Mouse (Mus musculus): Measurements from ENCODE around the gene Gm10097. TPM values are rescaled to one million over a fixed set of nuclear protein-coding genes. Genes with fewer than 3 reads are reported as not detected.

Gene Gm10097
- polyA plus RNA-seq (2015; fragmentation: Nextera tagmentation; extraction: Ambion mirVana) = 0.06 and 0.07 TPM in 2 replicates

GRCm38 (mm10) chr10:5068676-5069265 lies at the start of gene Gm10097:
Gene Gm10097 (plus strand): TSS chr10:5069192.
- Histone ChIP-seq H3K27ac (ENCODE audit: low read depth) (no peak within 1 kb of the TSS), H3K36me3 (replicated peaks; ENCODE audit: insufficient read depth, low read length) (peaks cover 15% of the 10 kb centered on the region; the same call in 1 of the 2 replicates)
- WGBS (ENCODE audit: insufficient replicate concordance) = 84% methylated on average over 14 of the region's 14 CpGs

GRCm38 (mm10) chr10:5025906-5026305 lies 43.1 kb upstream of the Gm10097 start:
- no peak overlapping the region for H3K9ac ChIP-seq (replicated peaks)
- peaks cover 16% of the 10 kb centered on the region for H3K36me3 ChIP-seq (replicated peaks; ENCODE audit: insufficient read depth, low read length)
- DNase-seq = no peak
- 87% methylated on average over 4 of the region's 4 CpGs for WGBS (ENCODE audit: insufficient replicate concordance)
- H3K4me3 ChIP-seq (ENCODE audit: low read depth, low read length) = no peak overlapping the region
- H3K4me1 ChIP-seq (ENCODE audit: insufficient read depth) = no peaks in the 10 kb centered on the region
- TF ChIP-seq CTCF (IDR thresholded peaks at IDR 0.05; ENCODE audit: low read depth) = no peak
- TF ChIP-seq EP300 (IDR thresholded peaks at IDR 0.05; ENCODE audit: low read depth) = no peak
- no peak overlapping the region for H3K27ac ChIP-seq (ENCODE audit: low read depth)
- no peaks in the 10 kb centered on the region for H3K27me3 ChIP-seq (ENCODE audit: insufficient read depth, low read length)
- no peak overlapping the region for H3K4me2 ChIP-seq (ENCODE audit: low read depth, low read length)
- no peaks in the 10 kb centered on the region for H3K9me3 ChIP-seq (ENCODE audit: low read length)
- ATAC-seq = no peak

More at GRCm38 (mm10) chr10:5068676-5069265, at the start of gene Gm10097:
- TF ChIP-seq EP300 (IDR thresholded peaks at IDR 0.05; ENCODE audit: low read depth) (no peak), CTCF (IDR thresholded peaks at IDR 0.05; ENCODE audit: low read depth) (no peak)
- Histone ChIP-seq H3K9me3 (ENCODE audit: low read length) (no peaks in the 10 kb centered on the region), H3K4me3 (ENCODE audit: low read depth, low read length) (no peak within 1 kb of the TSS), H3K27me3 (ENCODE audit: insufficient read depth, low read length) (no peaks in the 10 kb centered on the region), H3K4me1 (ENCODE audit: insufficient read depth) (no peaks in the 10 kb centered on the region), H3K4me2 (ENCODE audit: low read depth, low read length) (no peak within 1 kb of the TSS), H3K9ac (replicated peaks) (no peak within 1 kb of the TSS)
- ATAC-seq = no peak
- DNase-seq = no peak

- no peak for TF ChIP-seq EP300 (IDR thresholded peaks at IDR 0.05; ENCODE audit: low read depth)
- TF ChIP-seq CTCF (IDR thresholded peaks at IDR 0.05; ENCODE audit: low read depth) = no peak
- Histone ChIP-seq H3K4me2 (ENCODE audit: low read depth, low read length) (no peak overlapping the region), H3K4me3 (ENCODE audit: low read depth, low read length) (no peak overlapping the region), H3K27ac (ENCODE audit: low read depth) (no peak overlapping the region), H3K27me3 (ENCODE audit: insufficient read depth, low read length) (no peaks in the 10 kb centered on the region), H3K9me3 (ENCODE audit: low read length) (no peaks in the 10 kb centered on the region), H3K4me1 (ENCODE audit: insufficient read depth) (no peaks in the 10 kb centered on the region), H3K9ac (replicated peaks) (no peak overlapping the region), H3K36me3 (replicated peaks; ENCODE audit: insufficient read depth, low read length) (peaks cover 16% of the 10 kb centered on the region)
- WGBS (ENCODE audit: insufficient replicate concordance) = 74% methylated on average over 1 of the region's 1 CpGs
- DNase-seq (no peak), ATAC-seq (no peak)
Measured at GRCm38 (mm10) chr10:5027208-5027607, 41.8 kb upstream of the Gm10097 start.

- no peak overlapping the region for H3K9ac ChIP-seq (replicated peaks)
- ATAC-seq = no peak
- TF ChIP-seq CTCF (IDR thresholded peaks at IDR 0.05; ENCODE audit: low read depth) (no peak), EP300 (IDR thresholded peaks at IDR 0.05; ENCODE audit: low read depth) (no peak)
- WGBS (ENCODE audit: insufficient replicate concordance) = 86% methylated on average over 9 of the region's 9 CpGs
- H3K36me3 ChIP-seq (replicated peaks; ENCODE audit: insufficient read depth, low read length) = peaks cover 24% of the 10 kb centered on the region
- H3K4me1 ChIP-seq (ENCODE audit: insufficient read depth) = no peaks in the 10 kb centered on the region
- H3K9me3 ChIP-seq (ENCODE audit: low read length) = no peaks in the 10 kb centered on the region
- no peaks in the 10 kb centered on the region for H3K27me3 ChIP-seq (ENCODE audit: insufficient read depth, low read length)
- no peak overlapping the region for H3K4me3 ChIP-seq (ENCODE audit: low read depth, low read length)
- no peak overlapping the region for H3K27ac ChIP-seq (ENCODE audit: low read depth)
- no peak overlapping the region for H3K4me2 ChIP-seq (ENCODE audit: low read depth, low read length)
- no peak for DNase-seq
Measured at GRCm38 (mm10) chr10:5028301-5028700, 40.7 kb upstream of the Gm10097 start.

- DNase-seq (no peak), ATAC-seq (no peak)
- TF ChIP-seq CTCF (IDR thresholded peaks at IDR 0.05; ENCODE audit: low read depth) = no peak
- no peak for TF ChIP-seq EP300 (IDR thresholded peaks at IDR 0.05; ENCODE audit: low read depth)
- Histone ChIP-seq H3K4me1 (ENCODE audit: insufficient read depth) (no peaks in the 10 kb centered on the region), H3K9me3 (ENCODE audit: low read length) (no peaks in the 10 kb centered on the region), H3K9ac (replicated peaks) (no peak overlapping the region), H3K36me3 (replicated peaks; ENCODE audit: insufficient read depth, low read length) (peaks cover 28% of the 10 kb centered on the region), H3K4me3 (ENCODE audit: low read depth, low read length) (no peak overlapping the region), H3K4me2 (ENCODE audit: low read depth, low read length) (no peak overlapping the region), H3K27me3 (ENCODE audit: insufficient read depth, low read length) (no peaks in the 10 kb centered on the region), H3K27ac (ENCODE audit: low read depth) (no peak overlapping the region)
- WGBS (ENCODE audit: insufficient replicate concordance) = 78% methylated on average over 2 of the region's 2 CpGs
Measured at GRCm38 (mm10) chr10:5029161-5029560, 39.8 kb upstream of the Gm10097 start.

- no peaks in the 10 kb centered on the region for H3K9me3 ChIP-seq (ENCODE audit: low read length)
- 74% methylated on average over 1 of the region's 1 CpGs for WGBS (ENCODE audit: insufficient replicate concordance)
- no peaks in the 10 kb centered on the region for H3K27me3 ChIP-seq (ENCODE audit: insufficient read depth, low read length)
- no peaks in the 10 kb centered on the region for H3K4me1 ChIP-seq (ENCODE audit: insufficient read depth)
- no peak for DNase-seq
- H3K4me3 ChIP-seq (ENCODE audit: low read depth, low read length) = no peak overlapping the region
- no peak overlapping the region for H3K27ac ChIP-seq (ENCODE audit: low read depth)
- H3K4me2 ChIP-seq (ENCODE audit: low read depth, low read length) = no peak overlapping the region
- ATAC-seq = no peak
- H3K36me3 ChIP-seq (replicated peaks; ENCODE audit: insufficient read depth, low read length) = peaks cover 28% of the 10 kb centered on the region
- H3K9ac ChIP-seq (replicated peaks) = no peak overlapping the region
- TF ChIP-seq CTCF (IDR thresholded peaks at IDR 0.05; ENCODE audit: low read depth) (no peak), EP300 (IDR thresholded peaks at IDR 0.05; ENCODE audit: low read depth) (no peak)
Measured at GRCm38 (mm10) chr10:5029883-5030282, 39.1 kb upstream of the Gm10097 start.

Measured in liver, postnatal 0 days (tissue).